Mouse (Mus musculus) gastrocnemius, adult 8-10 months (tissue): ENCODE data around the gene Cacng2. TPM values are rescaled to one million over a fixed set of nuclear protein-coding genes. Genes with fewer than 3 reads are reported as not detected.

Experiments used
- DNase-seq, 2 experiments: peaks; one replicate each; pipeline ENCODE4 v3.0.0; 2022; ENCODE audit warnings: low spot score in 2 of 2
- total RNA-seq, 4 experiments: library from RNA; stranded (reverse); gene quantifications; 2 replicates each; pipeline ENCODE4 v1.2.4; 2022

Cacng2 gene
- total RNA-seq, 4 experiments from 2014 or later: not detected

- DNase-seq: no peak
Observed at GRCm38 (mm10) chr15:78082841-78083572, 36.8 kb downstream of the Cacng2 start.

- DNase-seq: no peak
Observed at GRCm38 (mm10) chr15:78082149-78082548, 37.7 kb downstream of the Cacng2 start.

- DNase-seq: no peak
Observed at GRCm38 (mm10) chr15:78081384-78081783, 38.4 kb downstream of the Cacng2 start.

GRCm38 (mm10) chr15:78080326-78080725, 39.5 kb downstream of the Cacng2 start:
- DNase-seq: no peak

GRCm38 (mm10) chr15:78078776-78079628, 40.8 kb downstream of the Cacng2 start:
- DNase-seq: no peak

- DNase-seq: no peak
Observed at GRCm38 (mm10) chr15:78078206-78078605, 41.6 kb downstream of the Cacng2 start.

- DNase-seq: no peak
Observed at GRCm38 (mm10) chr15:78075921-78076320, 43.9 kb downstream of the Cacng2 start.

GRCm38 (mm10) chr15:78073109-78073508, 46.7 kb downstream of the Cacng2 start:
- DNase-seq: no peak

GRCm38 (mm10) chr15:78066475-78066874, 53.4 kb downstream of the Cacng2 start:
- no peak for DNase-seq

- DNase-seq: no peak
Observed at GRCm38 (mm10) chr15:78065541-78065940, 54.3 kb downstream of the Cacng2 start.

GRCm38 (mm10) chr15:78064340-78064739, 55.5 kb downstream of the Cacng2 start:
- no peak for DNase-seq

GRCm38 (mm10) chr15:78062467-78062866, 57.4 kb downstream of the Cacng2 start:
- no peak for DNase-seq

- no peak for DNase-seq
Observed at GRCm38 (mm10) chr15:78056930-78057329, 62.9 kb downstream of the Cacng2 start.

GRCm38 (mm10) chr15:78050682-78051081, 69.1 kb downstream of the Cacng2 start:
- no peak for DNase-seq

GRCm38 (mm10) chr15:78049933-78050332, 69.9 kb downstream of the Cacng2 start:
- DNase-seq: no peak

GRCm38 (mm10) chr15:78045842-78046241, 74.0 kb downstream of the Cacng2 start:
- DNase-seq: no peak

- DNase-seq: no peak
Observed at GRCm38 (mm10) chr15:78045314-78045713, 74.5 kb downstream of the Cacng2 start.

- DNase-seq: no peak
Observed at GRCm38 (mm10) chr15:78044826-78045225, 75.0 kb downstream of the Cacng2 start.

- no peak for DNase-seq
Observed at GRCm38 (mm10) chr15:78042706-78043105, 77.1 kb downstream of the Cacng2 start.

- DNase-seq: no peak
Observed at GRCm38 (mm10) chr15:78037626-78038025, 82.2 kb downstream of the Cacng2 start.

GRCm38 (mm10) chr15:78036586-78036985, 83.2 kb downstream of the Cacng2 start:
- no peak for DNase-seq

GRCm38 (mm10) chr15:78029938-78030337, 89.9 kb downstream of the Cacng2 start:
- no peak for DNase-seq

- DNase-seq: no peak
Observed at GRCm38 (mm10) chr15:78026521-78026920, 93.3 kb downstream of the Cacng2 start.
